In the genomic region with DNA sequence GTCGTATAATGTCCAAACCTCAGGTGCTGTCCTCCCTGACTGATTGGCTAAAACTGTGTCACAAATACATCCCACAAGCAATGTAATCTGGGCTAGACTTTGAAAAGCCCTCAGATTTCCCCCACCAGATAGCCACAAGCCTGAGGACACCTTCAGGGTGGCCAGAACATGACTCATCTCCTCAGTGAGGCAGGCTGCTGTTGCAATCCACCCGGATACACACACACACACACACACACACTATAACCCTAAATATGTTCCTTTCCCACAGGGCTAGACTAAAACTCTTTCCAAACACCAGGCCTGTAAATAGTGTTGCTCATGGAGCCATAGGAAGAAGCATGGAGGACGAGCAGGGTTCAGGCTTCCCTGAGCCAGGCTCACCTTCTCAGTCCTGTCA, we compare ENCODE assay signal across 9 mouse cellular contexts. TPM values are rescaled to one million over a fixed set of nuclear protein-coding genes. Genes with fewer than 3 reads are reported as not detected.
A peak's percentile ranks its signal among the peaks of the same experiment; 100 is the strongest.
DNase-seq lines count a peak whose midpoint lies in the region; ATAC-seq and TF ChIP-seq lines count a peak whose summit lies in the region.
"Had no signal": no experiment of that assay in that cellular context is flagged by ENCODE, and none has a peak within 500 bp of the region (broad histone marks: within the 10 kb centered on the region; RNA-seq: fewer than 3 reads in every experiment).

No protein-coding gene starts in this region.

- peaks cover 29% of the 10 kb centered on the region for H3K4me1 ChIP-seq in hindbrain, embryonic 10.5 days (replicated peaks)
- 0 out of 2 replicates have a peak, but pooled peaks cover 4% of the 10 kb centered on the region for H3K4me1 ChIP-seq in hindbrain, postnatal 0 days (ENCODE audit: insufficient read depth, low read length)
- peaks cover 44% of the 10 kb centered on the region for H3K4me1 ChIP-seq in embryonic facial prominence, embryonic 10.5 days

- no peak overlapping the region for H3K9ac ChIP-seq in hindbrain, postnatal 0 days (replicated peaks; ENCODE audit: low read length)

- no peaks in the 10 kb centered on the region for H3K9me3 ChIP-seq in hindbrain, embryonic 10.5 days
- no peaks in the 10 kb centered on the region for H3K9me3 ChIP-seq in hindbrain, postnatal 0 days (ENCODE audit: low read length)
- H3K9me3 ChIP-seq in embryonic facial prominence, embryonic 10.5 days = no peaks in the 10 kb centered on the region

- TF ChIP-seq CTCF in hindbrain, postnatal 0 days (IDR thresholded peaks at IDR 0.05; ENCODE audit: low read depth) = no peak

- 76% methylated on average over 3 of the region's 3 CpGs for WGBS in hindbrain, embryonic 10.5 days
- WGBS in hindbrain, postnatal 0 days = 75% methylated on average over 3 of the region's 3 CpGs
- WGBS in embryonic facial prominence, embryonic 10.5 days = 80% methylated on average over 3 of the region's 3 CpGs

- ATAC-seq in hindbrain, postnatal 0 days = no peak
- ATAC-seq in megakaryocyte progenitor cell, adult 5-6 weeks (replicated peaks; ENCODE audit: poor library complexity) = peak; percentile 36; the same call in 1 of the 2 replicates
- ATAC-seq in erythroblast, adult 5-6 weeks (replicated peaks; ENCODE audit: low FRiP score, poor library complexity, severe bottlenecking) = no peak
- ATAC-seq: inflammation-experienced regulatory T-cells, adult 6 months had no signal

- H3K27ac ChIP-seq in hindbrain, embryonic 10.5 days = peak overlapping the region; percentile 9; the same call in 1 of the 2 replicates
- no peak overlapping the region for H3K27ac ChIP-seq in hindbrain, postnatal 0 days
- H3K27ac ChIP-seq in embryonic facial prominence, embryonic 10.5 days (replicated peaks) = peak overlapping the region; percentile 35; the same call in 1 of the 2 replicates

- no peak overlapping the region for H3K4me3 ChIP-seq in hindbrain, embryonic 10.5 days
- no peak overlapping the region for H3K4me3 ChIP-seq in hindbrain, postnatal 0 days (ENCODE audit: low read length)
- no peak overlapping the region for H3K4me3 ChIP-seq in embryonic facial prominence, embryonic 10.5 days

- H3K4me2 ChIP-seq in hindbrain, postnatal 0 days (ENCODE audit: low read depth, low read length) = no peak overlapping the region

- 0 out of 2 replicates have a peak, but pooled peaks cover 2% of the 10 kb centered on the region for H3K36me3 ChIP-seq in hindbrain, embryonic 10.5 days
- H3K36me3 ChIP-seq in hindbrain, postnatal 0 days (ENCODE audit: insufficient read depth, low read length) = no peaks in the 10 kb centered on the region
- H3K36me3 ChIP-seq in embryonic facial prominence, embryonic 10.5 days (replicated peaks) = no peaks in the 10 kb centered on the region

- DNase-seq in adrenal gland, adult (ENCODE audit: inconsistent age in 2 of 2, low spot score in 1 of 2) = peak; percentile 52 to 81
- DNase-seq in adrenal gland, adult 8-10 months = no peak
- DNase-seq in hindbrain, embryonic 10.5 days (ENCODE audit: low spot score) = no peak
- no peak for DNase-seq in hindbrain, postnatal 0 days (ENCODE audit: low spot score)
- no peak for DNase-seq in embryonic facial prominence, embryonic 10.5 days (ENCODE audit: low spot score)
- no peak for DNase-seq in right cerebral cortex, adult 2 months (ENCODE audit: low spot score in 2 of 2)

- H3K27me3 ChIP-seq in hindbrain, embryonic 10.5 days (ENCODE audit: insufficient read depth, poor library complexity, severe bottlenecking) = no peaks in the 10 kb centered on the region
- H3K27me3 ChIP-seq in hindbrain, postnatal 0 days (ENCODE audit: insufficient read depth, low read length) = no peaks in the 10 kb centered on the region
- no peaks in the 10 kb centered on the region for H3K27me3 ChIP-seq in embryonic facial prominence, embryonic 10.5 days (replicated peaks; ENCODE audit: low read depth, poor library complexity, severe bottlenecking)

RNA-seq across cellular contexts. Expression of a gene that starts 58.6 kb away (rescaled TPM):
- 10 to 100 TPM; 31.7 to 46.9 (median 35.9) TPM for total RNA-seq in adrenal gland, adult 8-10 months (2022)
- polyA plus RNA-seq in hindbrain, embryonic 10.5 days (2016; fragmentation: Nextera tagmentation; extraction: Ambion mirVana) = 89.5 and 94.7 TPM in 2 replicates
- 57.0 and 59.0 TPM in 2 replicates for total RNA-seq in hindbrain, postnatal 0 days (2014; rRNA removed)
- 92.9 and 95.6 TPM in 2 replicates for polyA plus RNA-seq in hindbrain, postnatal 0 days (2015; fragmentation: Nextera tagmentation; extraction: Ambion mirVana)
- polyA plus RNA-seq in embryonic facial prominence, embryonic 10.5 days (2016; fragmentation: Nextera tagmentation; extraction: Ambion mirVana) = 57.7 and 66.2 TPM in 2 replicates
- total RNA-seq in megakaryocyte progenitor cell, adult 5-6 weeks (2015) = 5.9 and 10.9 TPM in 2 replicates
- total RNA-seq in megakaryocyte progenitor cell, adult 5-6 weeks (2017) = 6.9 and 7.4 TPM in 2 replicates
- total RNA-seq in erythroblast, adult 5-6 weeks (2015; ENCODE audit: low replicate concordance) = not detected in 2 replicates
- total RNA-seq in erythroblast, adult 5-6 weeks (2017; ENCODE audit: low replicate concordance) = 0.84 and 1.1 TPM in 2 replicates

Comparison
In these comparisons a context has a peak if more than half of its experiments do, and no peak if none do; other contexts are left out.
1. DNase-seq: peak in adrenal gland, adult (2 of 2); none in adrenal gland, adult 8-10 months (single experiment), hindbrain, embryonic 10.5 days (single experiment), hindbrain, postnatal 0 days (single experiment), embryonic facial prominence, embryonic 10.5 days (single experiment) and right cerebral cortex, adult 2 months (0 of 2).